Mouse (Mus musculus) layer of hippocampus, adult 9-10 months (tissue): ENCODE measurements around the gene Klhl33.
"Not testable (repeated sequence)": the region's sequence is repeated elsewhere in the genome, so short reads cannot be mapped to it uniquely, and the experiment has no call there.

Experiments used
- DNase-seq: peaks from one replicate; pipeline ENCODE4 v3.0.0; 2022; ENCODE audit warnings: low spot score

Klhl33 gene

DNA sequence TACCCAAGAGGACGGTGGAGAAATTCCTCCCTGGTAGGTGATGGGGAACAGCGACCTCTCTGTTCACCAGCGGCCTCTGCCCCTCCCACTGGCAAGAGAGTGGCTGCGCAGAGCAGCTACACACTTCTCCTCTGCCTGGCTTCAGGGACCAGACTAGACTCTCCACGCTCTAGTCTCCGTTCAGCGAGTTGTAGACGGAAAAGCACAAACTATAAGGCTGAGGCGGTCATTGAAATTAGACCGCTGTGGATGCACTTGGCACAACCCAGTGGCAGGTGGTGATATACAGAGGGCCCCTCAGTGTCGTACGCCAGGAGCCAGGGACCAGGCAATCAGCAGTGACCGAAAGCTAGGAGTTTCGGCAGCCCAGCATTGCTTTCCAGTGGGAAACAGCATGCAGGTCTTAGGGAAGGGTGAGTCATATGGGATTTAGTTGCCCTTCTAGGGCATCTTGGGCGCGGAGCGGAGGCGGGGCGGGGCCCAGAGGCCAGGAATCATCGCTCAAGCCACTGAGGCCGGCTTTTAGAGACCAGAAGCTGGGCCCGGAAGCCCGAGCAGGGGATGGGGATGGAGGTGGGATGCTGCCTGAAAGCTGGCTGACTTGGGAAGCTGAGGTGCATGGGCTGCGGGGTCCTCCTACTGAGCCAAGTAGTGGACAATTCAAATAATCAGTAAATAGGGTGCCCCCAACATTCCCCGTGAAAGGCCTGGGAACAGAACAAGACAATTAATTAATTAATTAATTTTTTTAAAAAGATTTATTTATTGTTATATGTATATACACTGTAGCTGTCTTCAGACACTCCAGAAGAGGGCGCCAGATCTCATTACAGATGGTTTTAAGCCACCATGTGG, 6.9 kb upstream of the Klhl33 start:
- DNase-seq = no peak

DNA sequence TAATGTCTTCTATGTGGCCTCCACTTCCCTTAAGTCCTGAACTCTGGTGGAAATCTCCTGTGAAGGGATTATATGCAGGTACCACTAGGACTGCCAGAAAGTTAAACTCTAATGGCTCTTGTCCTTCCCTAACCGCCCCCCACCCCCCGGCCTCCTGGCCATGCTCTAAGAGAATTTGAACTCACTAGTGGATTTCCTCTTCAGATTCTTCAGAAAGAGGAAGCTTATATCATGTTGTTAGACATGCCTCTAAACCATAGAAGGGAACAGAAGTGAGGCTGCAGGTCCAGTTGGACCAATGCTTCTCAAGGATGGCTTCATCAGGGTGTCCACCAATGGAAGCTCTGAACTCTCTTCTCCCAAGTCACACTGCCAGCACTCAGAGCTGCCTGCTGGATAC, 685 bp upstream of the Klhl33 start:
- not testable (repeated sequence) for DNase-seq

DNA sequence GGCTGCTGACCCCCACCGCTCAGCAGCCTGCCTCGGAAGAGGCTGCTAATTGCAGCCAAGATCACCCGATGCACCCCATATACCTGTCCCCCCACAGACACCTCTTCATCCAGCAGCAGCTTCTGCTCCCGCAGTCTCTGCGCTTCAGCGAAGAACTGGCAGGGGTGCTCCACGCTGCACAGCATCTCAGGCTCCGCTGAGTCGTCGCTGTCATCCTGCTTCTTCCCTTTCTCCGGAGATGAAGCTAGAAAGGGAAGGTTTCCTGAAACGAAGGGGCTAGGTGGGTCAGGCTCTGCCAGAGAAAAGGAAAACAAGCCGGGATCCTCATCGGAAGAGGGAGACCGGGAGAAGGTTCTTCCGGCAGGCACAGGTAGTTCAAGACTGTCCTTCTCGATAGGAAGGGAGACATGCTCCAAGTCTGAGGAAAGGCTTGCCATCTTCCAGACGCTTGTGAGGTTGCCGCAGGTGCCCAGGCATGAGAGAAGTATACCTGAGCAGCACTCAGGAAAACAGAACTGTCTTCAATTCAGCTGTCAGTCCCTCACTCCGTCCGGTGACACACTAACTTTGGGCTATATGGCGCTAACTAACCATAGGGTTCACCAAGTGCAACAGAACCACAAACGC, 447 bp downstream of the Klhl33 start:
- peak; percentile 10 for DNase-seq

DNA sequence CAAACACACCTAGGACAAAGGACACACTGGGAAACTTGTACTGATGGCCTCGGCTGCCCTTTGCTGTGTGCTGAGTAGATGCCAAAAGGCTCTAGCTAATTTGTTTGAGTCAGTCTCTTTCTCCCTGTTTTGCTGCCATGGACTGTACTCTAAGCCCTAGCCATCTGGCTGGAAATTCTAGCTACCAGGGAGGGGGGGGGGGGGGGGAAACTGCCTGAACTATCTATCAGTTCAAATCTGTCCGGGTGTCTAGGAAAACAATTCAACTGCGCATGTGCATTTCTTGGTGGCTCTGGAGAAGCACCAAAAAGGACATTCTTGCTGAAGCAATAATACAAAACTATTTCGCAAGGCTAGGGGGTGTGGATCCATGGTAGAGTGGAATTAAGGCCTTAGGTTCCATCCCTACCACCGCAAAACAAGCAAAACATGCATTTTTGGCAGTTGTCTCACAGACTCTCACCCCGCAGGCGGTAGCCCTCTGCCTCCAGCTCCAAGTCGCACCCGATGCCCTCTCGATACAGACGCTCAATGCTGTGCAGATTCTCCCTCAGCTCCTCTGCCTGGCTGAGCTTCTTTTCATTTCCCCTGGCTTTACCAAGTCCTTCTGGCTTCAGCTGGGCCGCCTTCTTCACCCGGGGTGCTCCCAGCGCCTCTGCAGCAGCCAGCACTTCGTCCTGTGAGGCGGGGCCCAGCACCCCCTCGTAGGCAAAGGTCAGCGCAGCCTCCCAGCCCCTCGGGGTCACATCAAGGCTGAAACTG, 1.1 kb downstream of the Klhl33 start:
- peak; percentile 57 for DNase-seq

DNA sequence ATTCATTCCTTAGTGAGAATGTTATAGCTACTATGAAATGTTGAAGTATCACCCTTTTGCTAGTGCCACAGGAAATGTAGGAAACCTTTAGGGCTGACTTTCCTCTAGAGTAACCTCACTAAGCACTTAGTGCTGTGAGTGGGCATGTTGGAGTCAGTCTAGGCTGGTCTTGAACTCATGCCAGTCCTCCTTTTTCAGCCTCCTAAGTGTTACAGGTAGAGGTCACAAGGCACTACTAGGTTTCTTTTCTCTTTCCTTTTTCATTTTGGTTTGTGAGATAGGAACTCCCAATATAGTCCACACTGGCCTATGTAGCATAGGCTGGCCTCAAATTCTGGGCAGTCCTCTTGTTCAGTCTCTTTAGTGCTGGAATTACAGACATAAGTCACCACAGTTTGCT, 1.9 kb downstream of the Klhl33 start:
- no peak for DNase-seq

DNA sequence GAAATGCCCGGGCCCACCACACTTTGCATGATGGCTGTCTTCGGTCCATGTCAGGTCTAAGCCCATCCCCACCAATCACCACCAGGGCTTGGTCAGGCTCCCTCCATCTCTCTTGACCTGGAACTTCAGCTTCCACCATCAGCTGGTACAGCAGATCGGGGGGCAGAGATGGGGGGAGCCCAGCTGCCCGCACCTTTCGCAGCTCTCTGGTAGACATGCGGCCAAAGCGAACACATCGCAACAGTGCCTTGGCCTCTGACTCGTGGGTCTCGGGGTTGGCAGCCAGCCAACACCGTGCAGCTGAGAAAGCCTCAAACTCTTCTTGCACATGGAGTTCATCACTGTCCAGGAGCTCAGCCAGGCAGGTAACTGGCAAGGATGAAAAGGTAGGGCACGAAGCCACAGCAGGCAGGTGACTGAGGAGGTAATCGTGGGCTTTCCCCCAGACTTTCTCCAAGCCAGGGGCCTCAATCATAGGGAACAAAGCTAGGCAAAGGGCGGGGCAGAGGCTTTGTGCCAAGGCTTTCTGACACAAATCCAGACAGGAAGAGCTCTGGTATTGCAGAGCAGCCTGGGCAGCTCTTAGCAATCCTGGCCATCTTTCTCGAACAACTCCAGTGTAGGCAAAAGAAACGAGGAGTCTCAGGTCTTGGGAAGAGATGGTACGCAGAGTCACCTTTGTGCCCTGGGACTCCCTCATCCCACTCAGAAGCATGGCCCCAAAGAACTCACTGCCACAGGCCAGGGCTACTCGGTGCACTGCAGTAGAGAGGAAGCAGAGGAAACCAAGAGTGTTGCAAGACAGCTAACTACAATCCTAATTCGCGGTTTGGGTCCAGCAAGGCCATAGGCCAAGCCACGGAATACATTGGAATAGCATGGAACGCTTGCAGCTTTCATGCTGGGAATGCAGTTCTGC, 4.5 kb downstream of the Klhl33 start:
- no peak for DNase-seq

DNA sequence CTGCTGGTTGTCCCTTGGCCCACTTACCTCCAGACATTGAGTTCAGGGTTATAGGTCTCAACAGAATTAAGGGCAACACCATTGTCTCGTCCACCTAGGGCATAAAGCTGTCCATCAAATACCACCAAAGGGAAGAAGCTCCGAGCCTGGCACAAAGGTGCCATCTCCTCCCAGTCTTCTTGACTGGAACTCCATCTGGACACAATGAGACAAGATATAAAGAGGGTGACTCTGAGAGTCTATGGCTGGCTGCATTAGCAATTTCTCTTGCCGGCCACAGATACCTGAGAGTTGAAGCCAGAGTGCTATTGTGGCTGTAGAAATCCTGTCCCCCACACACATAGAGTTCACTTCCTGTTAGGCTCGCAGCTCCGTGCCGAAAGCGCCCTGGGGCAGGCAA, 5.2 kb downstream of the Klhl33 start:
- no peak for DNase-seq

DNA sequence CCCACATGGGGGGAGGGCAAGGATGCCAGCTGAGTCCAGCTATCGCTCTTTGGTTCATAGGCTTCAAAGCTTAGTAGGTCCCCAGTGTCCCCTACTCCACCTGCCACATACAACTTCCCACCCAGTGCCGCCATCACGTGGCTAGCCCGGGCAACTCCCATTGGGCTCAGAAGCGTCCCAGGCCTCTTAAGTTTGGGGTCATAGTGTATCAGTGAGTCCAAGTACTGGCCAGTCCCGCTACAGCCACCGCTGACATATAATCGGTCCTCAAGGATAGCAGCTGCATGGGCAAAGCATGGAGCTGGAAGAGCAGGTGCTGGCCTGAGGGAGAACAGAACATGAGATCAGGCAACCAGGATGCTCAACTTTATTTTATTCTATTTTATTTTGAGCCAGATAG, 5.7 kb downstream of the Klhl33 start:
- no peak for DNase-seq

DNA sequence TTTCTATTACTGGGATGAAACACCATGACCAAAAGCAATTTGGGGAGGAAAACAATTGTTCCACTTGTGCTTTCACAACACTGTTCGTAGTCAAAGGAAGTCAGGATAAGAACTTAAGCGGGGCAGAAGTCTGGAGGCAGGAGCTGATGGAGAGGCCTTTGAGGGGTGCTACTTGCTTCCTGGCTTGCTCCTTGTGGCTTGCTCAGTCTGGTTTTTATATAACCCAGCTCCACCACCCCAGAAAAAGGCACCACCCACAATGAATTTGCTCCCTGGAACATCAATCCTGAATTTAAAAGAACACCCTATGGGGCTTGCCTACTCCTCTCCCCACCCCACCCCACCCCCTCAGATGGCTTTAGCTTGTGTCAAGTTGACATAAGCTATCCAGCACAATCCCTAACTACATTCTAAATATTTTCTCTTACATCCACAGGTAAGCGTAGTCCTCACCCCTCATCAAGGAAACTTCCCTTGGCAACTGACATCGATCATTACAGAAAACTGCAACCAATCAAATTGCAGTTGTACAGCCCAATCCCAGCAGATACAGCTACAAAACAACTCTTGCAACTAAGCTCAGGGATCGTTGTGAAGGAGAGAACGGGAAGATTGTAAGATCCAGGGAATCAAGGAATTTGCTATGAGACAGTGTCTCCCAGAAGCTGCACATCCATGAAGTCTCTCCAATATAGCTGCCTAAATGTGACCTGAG, 20.9 kb downstream of the Klhl33 start:
- DNase-seq = no peak

DNA sequence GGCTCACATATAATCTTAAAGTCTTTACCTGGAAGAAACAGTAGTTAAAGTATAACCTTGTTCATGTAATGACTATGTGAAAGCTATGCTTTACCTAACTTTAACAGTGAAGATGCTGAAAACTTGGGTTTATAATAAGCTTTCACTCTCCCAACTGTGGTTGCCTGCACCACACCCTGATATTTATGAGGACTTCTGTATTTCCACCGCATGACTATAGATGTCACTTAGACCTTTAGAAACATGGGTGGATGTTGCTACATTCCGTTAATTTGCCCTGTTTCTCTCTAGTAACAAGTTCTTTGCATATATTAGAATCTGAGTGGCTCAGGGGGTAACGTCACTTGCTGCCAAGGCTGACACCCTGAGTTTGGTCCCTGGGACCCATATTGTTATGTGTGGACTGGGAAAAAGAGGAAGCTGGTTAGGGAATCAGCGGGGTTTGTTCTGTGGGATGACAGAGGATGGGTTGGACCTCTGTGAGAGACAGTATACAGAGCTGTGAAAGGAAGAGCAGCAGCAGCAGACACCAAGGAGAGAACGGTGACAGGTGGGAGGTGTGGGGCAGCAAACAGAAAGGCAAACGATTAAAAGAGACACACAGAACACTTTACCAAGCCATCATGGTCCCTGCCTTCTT, 21.6 kb downstream of the Klhl33 start:
- DNase-seq = no peak

DNA sequence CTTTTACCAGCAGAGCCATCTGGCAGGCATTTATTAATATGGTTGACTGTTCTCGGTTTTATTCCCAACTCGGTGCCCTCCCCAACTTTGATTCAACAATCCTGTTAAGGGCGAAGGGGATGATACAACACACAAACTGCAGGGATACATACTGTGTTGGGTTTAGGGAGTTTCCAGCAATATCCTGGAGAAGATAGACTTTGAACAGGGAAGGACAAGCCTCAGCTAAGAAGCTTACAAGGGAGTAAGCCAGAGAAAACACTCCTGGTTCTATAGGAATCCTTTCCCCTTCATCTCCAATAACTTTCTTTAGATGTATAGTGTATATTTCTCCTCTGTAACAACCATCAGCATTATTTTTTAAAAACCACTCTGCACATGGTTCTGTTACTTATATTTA, 22.1 kb downstream of the Klhl33 start:
- no peak for DNase-seq

DNA sequence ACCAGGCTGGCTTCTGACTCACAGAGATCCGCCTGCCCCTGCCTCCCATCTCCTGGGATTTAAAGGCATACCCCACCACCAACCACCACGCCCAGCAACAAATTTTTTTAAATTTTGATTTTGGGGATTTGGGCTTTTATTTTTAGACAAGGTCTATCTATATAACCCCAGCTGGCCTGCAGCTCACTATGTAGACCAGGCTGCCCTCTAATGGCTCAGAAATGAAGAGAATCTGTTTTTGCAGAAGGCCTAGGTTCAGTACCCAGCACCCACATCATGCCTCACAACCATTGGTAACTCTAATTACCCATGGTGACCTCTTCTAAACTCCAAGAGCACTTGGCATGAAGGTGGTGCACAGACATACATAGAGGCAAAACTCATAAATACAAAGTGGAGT, 26.0 kb downstream of the Klhl33 start:
- no peak for DNase-seq

DNA sequence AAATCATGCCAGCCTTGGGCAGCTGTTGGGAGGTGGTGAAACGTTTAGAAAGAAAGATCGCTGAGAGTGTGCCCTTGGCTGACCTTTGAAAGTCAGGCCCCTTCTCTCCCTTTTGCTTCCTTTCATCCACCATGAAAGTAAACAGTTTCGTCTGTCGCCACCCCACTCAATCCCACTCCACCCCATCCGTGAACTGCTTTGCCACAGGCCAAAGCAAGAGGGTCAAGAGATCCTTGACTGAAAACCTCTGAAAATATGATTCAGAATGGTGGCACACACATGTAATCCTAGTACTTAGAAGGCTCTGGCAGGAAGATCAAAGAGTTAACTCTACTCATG, 26.5 kb downstream of the Klhl33 start:
- no peak for DNase-seq

DNA sequence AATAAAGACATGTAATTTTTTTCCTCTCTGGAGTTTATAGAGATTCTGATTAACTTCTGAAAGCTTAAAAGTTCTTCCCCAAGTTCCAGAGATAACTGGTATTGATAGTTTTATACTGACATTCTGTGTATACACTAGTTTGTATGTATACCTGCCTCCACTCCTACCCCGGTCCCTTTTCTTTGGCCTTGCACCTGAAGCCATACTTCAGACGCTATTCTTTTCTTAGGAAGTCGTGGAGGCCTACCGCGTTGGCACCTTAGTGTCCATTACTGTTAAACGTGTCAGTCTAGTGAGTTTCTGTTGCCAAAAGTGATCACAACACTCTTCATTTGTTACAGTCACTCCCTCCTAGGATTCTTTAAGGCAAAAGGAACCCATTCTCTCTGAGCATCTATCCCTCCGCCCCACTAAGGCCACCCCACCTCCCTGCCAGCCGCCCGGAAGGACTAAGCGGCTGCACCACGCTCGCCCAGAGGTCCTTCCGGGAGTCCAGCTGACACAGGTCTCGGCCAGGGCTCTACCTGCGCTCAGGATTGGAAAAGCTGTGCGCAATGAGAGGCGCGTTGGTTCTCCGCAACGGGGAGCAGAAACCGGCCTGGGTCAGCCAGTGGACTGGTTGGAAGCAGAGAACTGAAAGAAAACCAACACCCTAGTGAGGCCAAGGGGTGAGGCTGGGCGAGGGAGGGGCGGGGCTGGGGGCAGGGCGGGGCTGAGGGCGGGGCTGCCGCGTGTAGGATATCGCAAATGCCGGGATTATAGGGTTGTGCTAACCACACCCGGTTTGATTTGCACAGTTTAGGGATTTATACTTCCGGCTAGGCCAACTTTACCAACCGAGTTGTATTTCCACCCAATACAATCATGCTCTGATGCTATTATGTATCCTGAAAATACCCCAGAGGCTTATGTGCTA, 27.2 kb downstream of the Klhl33 start, which contains the start of gene Tep1:
Tep1 (minus strand) TSS at position 672 of the 916 bp plus-strand sequence.
- DNase-seq = peak; percentile 31

DNA sequence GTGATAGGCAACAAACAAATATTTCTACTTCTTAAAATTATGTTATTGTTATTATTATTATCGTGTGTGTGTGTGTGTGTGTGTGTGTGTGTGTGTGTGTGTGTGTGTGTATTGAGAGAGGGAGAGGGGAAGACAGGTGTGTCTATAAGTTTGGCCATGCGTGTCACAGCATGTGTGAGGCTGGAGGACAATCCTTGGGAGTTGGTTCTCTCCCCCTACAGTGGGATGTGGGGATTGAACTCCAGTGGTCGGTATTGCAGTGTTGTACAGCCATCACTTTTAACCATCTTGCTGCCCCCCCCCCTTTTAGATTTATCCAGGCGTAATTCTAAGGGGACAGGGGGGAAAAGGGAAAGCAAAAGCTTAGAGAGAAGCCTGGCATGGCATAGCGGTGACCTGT, 28.7 kb downstream of the Klhl33 start:
- DNase-seq = no peak

DNA sequence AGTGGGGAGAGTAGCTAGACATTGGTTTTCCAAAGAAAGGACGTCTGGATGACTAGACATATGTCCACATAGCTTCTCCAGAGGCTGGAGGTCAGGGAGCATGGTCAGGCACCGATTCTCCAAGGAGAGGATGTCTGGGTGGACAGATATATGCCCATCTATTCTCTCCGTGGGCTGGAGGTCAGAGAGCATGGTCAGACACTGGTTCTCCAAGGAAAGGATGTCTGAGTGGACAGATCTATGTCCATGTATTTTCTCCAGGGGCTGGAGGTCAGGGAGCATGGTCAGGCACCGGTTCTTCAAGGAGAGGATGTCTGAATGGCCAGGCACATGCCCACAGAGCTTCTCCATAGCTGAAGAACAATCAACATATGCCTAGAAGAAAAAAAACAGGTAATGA, 29.1 kb downstream of the Klhl33 start:
- no peak for DNase-seq

DNA sequence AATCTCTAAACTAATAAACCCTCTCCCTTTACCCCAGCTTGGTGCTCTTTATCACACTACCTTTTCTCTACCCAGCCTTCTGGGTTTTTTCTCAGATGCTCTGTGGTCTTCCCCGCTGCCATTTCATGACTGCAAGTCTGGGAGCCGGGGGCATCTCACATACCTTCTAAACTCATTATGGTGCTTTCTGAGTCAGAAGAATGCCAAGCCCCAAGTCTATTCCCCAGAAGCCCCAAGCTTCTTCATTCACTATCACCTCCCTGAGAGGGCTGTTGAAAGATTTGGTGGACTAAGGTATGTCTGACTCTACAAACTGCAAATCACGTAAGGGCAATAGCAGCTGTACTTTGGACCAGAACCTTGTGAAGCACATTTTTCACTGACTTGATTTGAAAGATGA, 30.3 kb downstream of the Klhl33 start:
- no peak for DNase-seq

DNA sequence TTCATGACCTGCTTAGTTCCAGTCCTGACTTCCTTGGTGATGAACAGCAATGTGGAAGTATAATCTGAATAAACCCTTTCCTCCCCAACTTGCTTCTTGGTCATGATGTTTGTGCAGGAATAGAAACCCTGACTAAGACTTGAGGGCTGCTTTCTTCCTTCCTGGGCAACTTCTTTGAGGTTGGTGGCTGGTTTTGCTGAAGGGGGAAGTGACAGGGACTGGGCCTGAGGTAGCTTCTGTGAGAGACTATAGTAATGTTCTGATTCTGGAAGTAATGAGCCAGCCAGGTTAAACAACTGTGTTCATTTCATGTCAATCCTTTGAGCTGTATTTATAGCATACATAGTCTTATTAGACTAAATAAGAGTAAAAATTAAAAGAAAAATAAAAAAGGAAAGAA, 32.3 kb downstream of the Klhl33 start:
- DNase-seq = not testable (repeated sequence)

DNA sequence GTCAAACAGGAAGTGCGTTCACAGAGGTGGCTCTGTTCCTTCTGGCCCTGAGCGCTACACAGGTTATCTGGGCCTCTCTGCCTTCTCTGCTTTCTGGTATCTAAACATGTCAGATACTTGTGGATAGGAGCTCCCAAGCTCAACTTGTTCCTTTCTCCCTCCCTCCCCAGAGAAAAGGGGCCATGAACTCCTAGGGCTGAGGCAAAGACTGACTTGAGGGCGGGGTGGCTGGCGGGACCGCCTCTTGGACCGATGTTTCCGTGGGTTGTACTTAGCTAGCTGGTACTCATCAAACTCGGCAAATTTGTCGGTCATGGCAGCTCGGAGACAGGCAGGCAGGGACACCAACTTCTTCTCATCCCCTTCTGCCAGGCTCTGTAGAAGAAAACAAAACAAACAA, 34.7 kb downstream of the Klhl33 start:
- DNase-seq = no peak

DNA sequence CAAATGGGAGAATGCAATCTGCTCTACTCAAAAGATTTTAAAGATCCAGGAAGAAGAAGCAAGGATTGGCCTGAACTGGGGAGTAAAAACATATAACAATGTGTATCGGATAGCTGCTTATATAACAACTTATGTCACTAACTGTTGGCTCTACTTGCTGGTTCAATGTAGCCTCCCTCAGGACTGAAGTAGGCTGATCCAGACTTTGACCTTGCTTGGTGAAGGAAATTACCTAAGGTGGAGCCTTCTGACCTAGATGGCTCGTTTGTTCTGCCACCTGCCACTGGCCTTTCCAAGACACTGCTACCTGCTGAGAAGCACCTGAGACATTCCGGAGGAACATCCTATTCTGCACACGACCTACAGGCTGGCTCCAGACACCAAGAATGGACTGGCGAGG, 41.5 kb downstream of the Klhl33 start:
- DNase-seq = no peak
